Mouse (Mus musculus): ENCODE data around the gene Hist1h4d.
"Not testable (repeated sequence)": the region's sequence is repeated elsewhere in the genome, so short reads cannot be mapped to it uniquely, and the experiment has no call there.

GRCm38 (mm10) chr13:23570261-23571021, 11.0 kb upstream of the Hist1h4d start:
- not testable (repeated sequence) for TF ChIP-seq CTCF (IDR thresholded peaks at IDR 0.05; ENCODE audit: extremely low read depth, insufficient read length, insufficient replicate concordance, low read depth, low read length); POLR2A (IDR thresholded peaks at IDR 0.05; ENCODE audit: low read depth, low read length)

All from small intestine, adult 2 months (tissue).